Comparison of ENCODE assay signal across 31 mouse cellular contexts in genomic region chr2:127754113-127754512, GRCm38 (mm10). TPM values are rescaled to one million over a fixed set of nuclear protein-coding genes. Genes with fewer than 3 reads are reported as not detected.
DNase-seq lines count a peak whose midpoint lies in the region; ATAC-seq lines count a peak whose summit lies in the region.
"Had no signal": no experiment of that assay in that cellular context is flagged by ENCODE, and none has a peak within 500 bp of the region (broad histone marks: within the 10 kb centered on the region; RNA-seq: fewer than 3 reads in every experiment).

No protein-coding gene starts in this region.

- H3K9ac ChIP-seq in forebrain, embryonic 15.5 days (replicated peaks), result no peak overlapping the region
- no peak overlapping the region for H3K9ac ChIP-seq in forebrain, embryonic 13.5 days
- H3K9ac ChIP-seq: embryonic facial prominence, embryonic 12.5 days; embryonic facial prominence, embryonic 15.5 days; heart, embryonic 12.5 days; heart, embryonic 15.5 days; hindbrain, embryonic 14.5 days had no signal

- no peak overlapping the region for H3K27ac ChIP-seq in forebrain, embryonic 15.5 days (replicated peaks)
- H3K27ac ChIP-seq in forebrain, embryonic 13.5 days, result no peak overlapping the region
- H3K27ac ChIP-seq: embryonic facial prominence, embryonic 12.5 days; embryonic facial prominence, embryonic 15.5 days; gastrocnemius, adult 2 months; heart, embryonic 15.5 days; hindbrain, embryonic 14.5 days; hindbrain, postnatal 0 days had no signal

- peaks cover 10% of the 10 kb centered on the region for H3K4me1 ChIP-seq in forebrain, embryonic 15.5 days
- H3K4me1 ChIP-seq in forebrain, embryonic 13.5 days, result peaks cover 13% of the 10 kb centered on the region; the same call in 1 of the 2 replicates
- H3K4me1 ChIP-seq: embryonic facial prominence, embryonic 12.5 days; embryonic facial prominence, embryonic 15.5 days had no signal

- no peak overlapping the region for H3K4me3 ChIP-seq in forebrain, embryonic 15.5 days
- H3K4me3 ChIP-seq in forebrain, embryonic 13.5 days, result no peak overlapping the region
- H3K4me3 ChIP-seq: embryonic facial prominence, embryonic 12.5 days; embryonic facial prominence, embryonic 15.5 days; gastrocnemius, adult 2 months; heart, embryonic 12.5 days; heart, embryonic 15.5 days had no signal

- 90% methylated on average over 4 of the region's 4 CpGs for WGBS in forebrain, embryonic 15.5 days
- 92% methylated on average over 4 of the region's 4 CpGs for WGBS in forebrain, embryonic 13.5 days

- H3K4me2 ChIP-seq in forebrain, embryonic 15.5 days (replicated peaks), result no peak overlapping the region
- H3K4me2 ChIP-seq in forebrain, embryonic 13.5 days, result no peak overlapping the region
- H3K4me2 ChIP-seq: embryonic facial prominence, embryonic 12.5 days; embryonic facial prominence, embryonic 15.5 days; heart, embryonic 12.5 days; heart, embryonic 15.5 days; hindbrain, embryonic 14.5 days had no signal

- H3K9me3 ChIP-seq in forebrain, embryonic 15.5 days, result no peaks in the 10 kb centered on the region
- no peaks in the 10 kb centered on the region for H3K9me3 ChIP-seq in forebrain, embryonic 13.5 days (replicated peaks)
- H3K9me3 ChIP-seq: embryonic facial prominence, embryonic 12.5 days; embryonic facial prominence, embryonic 15.5 days; G1E; heart, embryonic 12.5 days; heart, embryonic 15.5 days had no signal

- H3K36me3 ChIP-seq in forebrain, embryonic 15.5 days, result no peaks in the 10 kb centered on the region
- peaks cover 22% of the 10 kb centered on the region for H3K36me3 ChIP-seq in forebrain, embryonic 13.5 days (ENCODE audit: poor library complexity, severe bottlenecking)
- H3K36me3 ChIP-seq: embryonic facial prominence, embryonic 15.5 days; G1E; heart, embryonic 12.5 days; heart, embryonic 15.5 days had no signal

- H3K27me3 ChIP-seq in forebrain, embryonic 15.5 days, result no peaks in the 10 kb centered on the region
- H3K27me3 ChIP-seq in forebrain, embryonic 13.5 days, result no peaks in the 10 kb centered on the region
- H3K27me3 ChIP-seq: CH12.LX; embryonic facial prominence, embryonic 12.5 days; embryonic facial prominence, embryonic 15.5 days; heart, embryonic 12.5 days; heart, embryonic 15.5 days; Patski had no signal

- peak; percentile 66 for ATAC-seq in forebrain, embryonic 15.5 days (replicated peaks)
- ATAC-seq in forebrain, embryonic 13.5 days, result no peak
- no peak for ATAC-seq in frontal cortex, adult (ENCODE audit: low TSS enrichment)
- ATAC-seq: hindbrain, postnatal 0 days; inflammation-experienced regulatory T-cells, adult 6 months; intestine, embryonic 16.5 days; Patski had no signal

- DNase-seq in heart, adult 11 months, result peak; percentile 73
- DNase-seq in heart, postnatal 4 days, result no peak
- DNase-seq in layer of hippocampus, adult 9-11 months, result peak; percentile 9
- no peak for DNase-seq in layer of hippocampus, adult 8-10 months (ENCODE audit: low spot score in 2 of 2)
- DNase-seq: adrenal gland, postnatal 10 days; adrenal gland, postnatal 36 days; B cell, adult 2 months; cerebellum, adult 11 months; cerebellum, adult 2 months; cerebellum, adult 9-11 months; cerebellum, postnatal 25 days; gastrocnemius, adult 2 months; gastrocnemius, postnatal 14 days; heart, adult 18-20 months; heart, postnatal 10 days; heart, postnatal 36 days had no signal

RNA-seq across cellular contexts. Expression of gene Mall, which starts 24.4 kb away (rescaled TPM):
- polyA plus RNA-seq in forebrain, embryonic 15.5 days (2015; fragmentation: Nextera tagmentation; extraction: Ambion mirVana), result 0.68 and 0.70 TPM in 2 replicates
- polyA plus RNA-seq in forebrain, embryonic 13.5 days (2015; fragmentation: Nextera tagmentation; extraction: Ambion mirVana), result 0.34 and 0.79 TPM in 2 replicates
- total RNA-seq in heart, postnatal 4 days (2021), result 10 to 100 TPM; 15.5 to 17.0 TPM
- total RNA-seq in layer of hippocampus, adult 8-10 months (2022), result 1 to 10 TPM in 1 of 4 experiments, under 1 TPM in 3; 0.54 to 1.1 (median 0.86) TPM
- total RNA-seq: CH12.LX; common myeloid progenitor, adult 5-6 weeks; G1E had no signal
- polyA plus RNA-seq: G1E; inflammation-experienced regulatory T-cells, adult 6 months had no signal

RNA-seq across cellular contexts. Expression of gene Nphp1, which starts 34.6 kb away (rescaled TPM):
- polyA plus RNA-seq in forebrain, embryonic 15.5 days (2015; fragmentation: Nextera tagmentation; extraction: Ambion mirVana), result 19.3 and 19.6 TPM in 2 replicates
- polyA plus RNA-seq in forebrain, embryonic 13.5 days (2015; fragmentation: Nextera tagmentation; extraction: Ambion mirVana), result 25.8 and 26.8 TPM in 2 replicates
- total RNA-seq in heart, postnatal 4 days (2021), result 10 to 100 TPM; 13.9 to 14.2 TPM
- total RNA-seq in layer of hippocampus, adult 8-10 months (2022), result 10 to 100 TPM; 20.6 to 21.7 (median 21.2) TPM

RNA-seq across cellular contexts. Expression of gene Mtln, which starts 38.2 kb away (rescaled TPM):
- polyA plus RNA-seq in forebrain, embryonic 15.5 days (2015; fragmentation: Nextera tagmentation; extraction: Ambion mirVana), result 31.8 and 36.1 TPM in 2 replicates
- 35.1 and 35.7 TPM in 2 replicates for polyA plus RNA-seq in forebrain, embryonic 13.5 days (2015; fragmentation: Nextera tagmentation; extraction: Ambion mirVana)
- total RNA-seq in heart, postnatal 4 days (2021), result 10 to 100 TPM; 30.3 to 30.5 TPM
- 10 to 100 TPM; 36.7 to 53.4 (median 48.4) TPM for total RNA-seq in layer of hippocampus, adult 8-10 months (2022)

Comparison
In these comparisons a context has a peak if more than half of its experiments do, and no peak if none do; other contexts are left out.
1. DNase-seq: peak in heart, adult 11 months (single experiment) and layer of hippocampus, adult 9-11 months (single experiment); none in heart, postnatal 4 days (single experiment) and layer of hippocampus, adult 8-10 months (0 of 2).
2. RNA of gene Mall, which starts 24.4 kb away (total RNA-seq): 15.5 to 17.0 TPM in heart, postnatal 4 days; 0.54 to 1.1 TPM in layer of hippocampus, adult 8-10 months; every median in the first group is over 4 times any median in the second.